Mouse (Mus musculus) CH12F3 (cell line): ENCODE measurements around the gene Plbd2.
"Not testable (repeated sequence)": the region's sequence is repeated elsewhere in the genome, so short reads cannot be mapped to it uniquely, and the experiment has no call there.

Experiments
- in situ Hi-C: fragments of 300-500 bp; cut with MboI; formaldehyde crosslinking; loops from 2 replicates; pipeline ENCODE4 v1.14.3; 2020; ENCODE audit warnings: low sequenced_read_pairs

Plbd2 gene

GRCm38 (mm10) chr5:120512911-120513555, 9.6 kb upstream of the Plbd2 start:
- in situ Hi-C loops = no loop called here

GRCm38 (mm10) chr5:120511643-120512220, 8.3 kb upstream of the Plbd2 start:
- in situ Hi-C loops = no loop called here

GRCm38 (mm10) chr5:120510982-120511642, 7.7 kb upstream of the Plbd2 start, which contains the start of gene Slc8b1:
Gene Slc8b1 (plus strand): TSS chr5:120511168.
- in situ Hi-C loops = no loop called here

GRCm38 (mm10) chr5:120507311-120507710, 3.9 kb upstream of the Plbd2 start:
- in situ Hi-C loops = no loop called here

- in situ Hi-C loops = no loop called here
Observed at GRCm38 (mm10) chr5:120506490-120506889, 3.1 kb upstream of the Plbd2 start.

GRCm38 (mm10) chr5:120505781-120506180, 2.4 kb upstream of the Plbd2 start:
- in situ Hi-C loops = no loop called here

GRCm38 (mm10) chr5:120505368-120505767, 1.9 kb upstream of the Plbd2 start:
- in situ Hi-C loops = no loop called here

- in situ Hi-C loops = no loop called here
Observed at GRCm38 (mm10) chr5:120502675-120503143, 716 bp downstream of the Plbd2 start.

- in situ Hi-C loops = no loop called here
Observed at GRCm38 (mm10) chr5:120502147-120502621, 1.2 kb downstream of the Plbd2 start.

- in situ Hi-C loops = not testable (repeated sequence)
Observed at GRCm38 (mm10) chr5:120500609-120501008, 2.8 kb downstream of the Plbd2 start.

- in situ Hi-C loops = no loop called here
Observed at GRCm38 (mm10) chr5:120499202-120499601, 4.2 kb downstream of the Plbd2 start.

- in situ Hi-C loops = no loop called here
Observed at GRCm38 (mm10) chr5:120497071-120497470, 6.4 kb downstream of the Plbd2 start.

- in situ Hi-C loops = no loop called here
Observed at GRCm38 (mm10) chr5:120495703-120496226, 7.7 kb downstream of the Plbd2 start.

- in situ Hi-C loops = no loop called here
Observed at GRCm38 (mm10) chr5:120495064-120495702, 8.2 kb downstream of the Plbd2 start.

- in situ Hi-C loops = no loop called here
Observed at GRCm38 (mm10) chr5:120493873-120494395, 9.5 kb downstream of the Plbd2 start.

GRCm38 (mm10) chr5:120493440-120493839, 10.0 kb downstream of the Plbd2 start:
- in situ Hi-C loops = no loop called here

- in situ Hi-C loops = no loop called here
Observed at GRCm38 (mm10) chr5:120492437-120492836, 11.0 kb downstream of the Plbd2 start.

- in situ Hi-C loops = no loop called here
Observed at GRCm38 (mm10) chr5:120490679-120491192, 12.7 kb downstream of the Plbd2 start.

GRCm38 (mm10) chr5:120487844-120488243, 15.6 kb downstream of the Plbd2 start:
- in situ Hi-C loops = no loop called here

- in situ Hi-C loops = no loop called here
Observed at GRCm38 (mm10) chr5:120483399-120483798, 20.0 kb downstream of the Plbd2 start.

GRCm38 (mm10) chr5:120481205-120481604, 22.2 kb downstream of the Plbd2 start:
- in situ Hi-C loops = no loop called here
